Comparison of ENCODE assay signal across 9 mouse cellular contexts in the genomic region with DNA sequence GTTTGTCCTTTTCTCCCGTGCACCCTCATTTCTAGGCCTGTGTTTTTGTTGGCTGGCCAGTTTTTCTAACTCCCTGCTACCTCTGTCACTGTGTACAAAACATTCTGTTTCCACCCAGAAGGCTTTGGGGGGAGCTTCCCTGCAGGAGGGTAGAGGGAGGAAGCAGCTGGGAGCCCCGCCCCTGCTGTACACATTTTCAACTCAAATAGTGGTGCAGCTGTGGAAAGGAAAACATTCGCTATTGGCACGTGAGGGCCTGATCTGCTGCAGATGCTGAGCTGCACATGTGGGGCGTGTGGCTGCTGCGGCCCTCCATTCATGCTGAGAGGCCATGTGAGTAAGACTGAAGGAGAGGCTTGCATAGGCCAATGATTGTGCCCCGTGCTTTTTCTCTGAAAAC.
DNase-seq lines count a peak whose midpoint lies in the region; ATAC-seq and TF ChIP-seq lines count a peak whose summit lies in the region.
"Had no signal": no experiment of that assay in that cellular context is flagged by ENCODE, and none has a peak within 500 bp of the region (broad histone marks: within the 10 kb centered on the region; RNA-seq: fewer than 3 reads in every experiment).

No protein-coding gene starts in this region.

- 68% methylated on average over 7 of the region's 7 CpGs for WGBS in forebrain, postnatal 0 days
- WGBS in hindbrain, postnatal 0 days, result 65% methylated on average over 7 of the region's 7 CpGs
- WGBS in neural tube, embryonic 14.5 days, result 65% methylated on average over 7 of the region's 7 CpGs
- WGBS in liver, embryonic 12.5 days (ENCODE audit: insufficient replicate concordance), result 66% methylated on average over 7 of the region's 7 CpGs

- H3K4me1 ChIP-seq in forebrain, postnatal 0 days (ENCODE audit: insufficient read depth), result no peaks in the 10 kb centered on the region
- no peaks in the 10 kb centered on the region for H3K4me1 ChIP-seq in hindbrain, postnatal 0 days (ENCODE audit: insufficient read depth, low read length)
- H3K4me1 ChIP-seq in neural tube, embryonic 14.5 days (ENCODE audit: control insufficient read depth, insufficient read depth, low read length), result no peaks in the 10 kb centered on the region
- no peaks in the 10 kb centered on the region for H3K4me1 ChIP-seq in liver, embryonic 12.5 days

- H3K36me3 ChIP-seq in forebrain, postnatal 0 days (ENCODE audit: insufficient read depth), result no peaks in the 10 kb centered on the region
- H3K36me3 ChIP-seq in hindbrain, postnatal 0 days (ENCODE audit: insufficient read depth, low read length), result no peaks in the 10 kb centered on the region
- no peaks in the 10 kb centered on the region for H3K36me3 ChIP-seq in neural tube, embryonic 14.5 days (ENCODE audit: control insufficient read depth, insufficient read depth, low read length)
- H3K36me3 ChIP-seq in liver, embryonic 12.5 days, result no peaks in the 10 kb centered on the region

- TF ChIP-seq CTCF in forebrain, postnatal 0 days (IDR thresholded peaks at IDR 0.05; ENCODE audit: low read depth), result no peak
- TF ChIP-seq CTCF in hindbrain, postnatal 0 days (IDR thresholded peaks at IDR 0.05; ENCODE audit: low read depth), result no peak

- H3K9ac ChIP-seq in forebrain, postnatal 0 days, result no peak overlapping the region
- no peak overlapping the region for H3K9ac ChIP-seq in hindbrain, postnatal 0 days (replicated peaks; ENCODE audit: low read length)
- H3K9ac ChIP-seq in neural tube, embryonic 14.5 days (replicated peaks; ENCODE audit: low read depth, low read length), result no peak overlapping the region
- H3K9ac ChIP-seq in liver, embryonic 12.5 days, result no peak overlapping the region

- H3K4me2 ChIP-seq in forebrain, postnatal 0 days (ENCODE audit: low read depth), result no peak overlapping the region
- H3K4me2 ChIP-seq in hindbrain, postnatal 0 days (ENCODE audit: low read depth, low read length), result no peak overlapping the region
- H3K4me2 ChIP-seq in neural tube, embryonic 14.5 days (ENCODE audit: low read depth, low read length), result no peak overlapping the region
- H3K4me2 ChIP-seq in liver, embryonic 12.5 days, result no peak overlapping the region

- H3K27ac ChIP-seq in forebrain, postnatal 0 days (ENCODE audit: low read depth, low read length), result no peak overlapping the region
- H3K27ac ChIP-seq in hindbrain, postnatal 0 days, result no peak overlapping the region
- no peak overlapping the region for H3K27ac ChIP-seq in neural tube, embryonic 14.5 days (ENCODE audit: low read depth, low read length)
- no peak overlapping the region for H3K27ac ChIP-seq in liver, embryonic 12.5 days

- ATAC-seq in forebrain, postnatal 0 days, result peak; percentile 61
- ATAC-seq in hindbrain, postnatal 0 days, result peak; percentile 43; the same call in 1 of the 2 replicates
- ATAC-seq in neural tube, embryonic 14.5 days (ENCODE audit: low read depth), result peak; percentile 39; the same call in 1 of the 2 replicates
- no peak for ATAC-seq in monocyte, adult 5-6 weeks (replicated peaks; ENCODE audit: insufficient number of reproducible peaks, low FRiP score, low TSS enrichment, poor library complexity, severe bottlenecking)
- ATAC-seq in liver, embryonic 12.5 days, result no peak

- H3K9me3 ChIP-seq in forebrain, postnatal 0 days (ENCODE audit: low read length), result no peaks in the 10 kb centered on the region
- no peaks in the 10 kb centered on the region for H3K9me3 ChIP-seq in hindbrain, postnatal 0 days (ENCODE audit: low read length)
- no peaks in the 10 kb centered on the region for H3K9me3 ChIP-seq in neural tube, embryonic 14.5 days (ENCODE audit: control insufficient read depth, low read length)
- no peaks in the 10 kb centered on the region for H3K9me3 ChIP-seq in liver, embryonic 12.5 days (replicated peaks)
- H3K9me3 ChIP-seq: megakaryocyte, embryonic 14.5 days had no signal

- no peaks in the 10 kb centered on the region for H3K27me3 ChIP-seq in forebrain, postnatal 0 days (ENCODE audit: insufficient read depth, low read length)
- H3K27me3 ChIP-seq in hindbrain, postnatal 0 days (ENCODE audit: insufficient read depth, low read length), result no peaks in the 10 kb centered on the region
- H3K27me3 ChIP-seq in neural tube, embryonic 14.5 days (ENCODE audit: control insufficient read depth, insufficient read depth, low read length), result no peaks in the 10 kb centered on the region
- H3K27me3 ChIP-seq in liver, embryonic 12.5 days (replicated peaks), result no peaks in the 10 kb centered on the region
- H3K27me3 ChIP-seq: megakaryocyte, embryonic 14.5 days had no signal

- H3K4me3 ChIP-seq in forebrain, postnatal 0 days (ENCODE audit: low read depth, low read length), result no peak overlapping the region
- H3K4me3 ChIP-seq in hindbrain, postnatal 0 days (ENCODE audit: low read length), result no peak overlapping the region
- no peak overlapping the region for H3K4me3 ChIP-seq in neural tube, embryonic 14.5 days (ENCODE audit: low read depth, low read length)
- H3K4me3 ChIP-seq in liver, embryonic 12.5 days, result no peak overlapping the region
- H3K4me3 ChIP-seq: megakaryocyte, embryonic 14.5 days had no signal

- DNase-seq in layer of hippocampus, adult 11-12 months (ENCODE audit: low spot score), result peak; percentile 46
- DNase-seq in layer of hippocampus, postnatal 14 days (ENCODE audit: low spot score in 2 of 2), result no peak
- DNase-seq in forebrain, postnatal 0 days, result no peak
- peak; percentile 18 for DNase-seq in hindbrain, postnatal 0 days (ENCODE audit: low spot score)
- no peak for DNase-seq in right cerebral cortex, postnatal 25 days

Comparison
In these comparisons a context has a peak if more than half of its experiments do, and no peak if none do; other contexts are left out.
1. DNase-seq: peak in layer of hippocampus, adult 11-12 months (single experiment) and hindbrain, postnatal 0 days (single experiment); none in layer of hippocampus, postnatal 14 days (0 of 2), forebrain, postnatal 0 days (single experiment) and right cerebral cortex, postnatal 25 days (single experiment).
2. ATAC-seq: peak in forebrain, postnatal 0 days (single experiment), hindbrain, postnatal 0 days (single experiment) and neural tube, embryonic 14.5 days (single experiment); none in monocyte, adult 5-6 weeks (single experiment) and liver, embryonic 12.5 days (single experiment).